Mouse (Mus musculus) megakaryocyte, adult 5-6 weeks (primary cell): ENCODE measurements around the gene Eef1b2. TPM values are rescaled to one million over a fixed set of nuclear protein-coding genes. Genes with fewer than 3 reads are reported as not detected.

Source experiments
- ATAC-seq: 2 replicates; pipeline ENCODE4 v1.8.0; 2016; ENCODE audit warnings: mild to moderate bottlenecking, inconsistent platforms; ENCODE audit not compliant: poor library complexity, severe bottlenecking
- total RNA-seq, 2 experiments: library from RNA; stranded (forward) in 1 of 2; stranded (reverse) in 1 of 2; fragments of 153-499, 151-499 nt in 1 of 2; fragments of 221-1000, 200-1000 nt in 1 of 2; gene quantifications; 2 replicates each; pipeline versions ENCODE4 v1.2.3 to v1.2.4; 2015 to 2017

Eef1b2 gene
- total RNA-seq, 2 experiments from 2014 or later: 903 to 1,756 TPM

DNA sequence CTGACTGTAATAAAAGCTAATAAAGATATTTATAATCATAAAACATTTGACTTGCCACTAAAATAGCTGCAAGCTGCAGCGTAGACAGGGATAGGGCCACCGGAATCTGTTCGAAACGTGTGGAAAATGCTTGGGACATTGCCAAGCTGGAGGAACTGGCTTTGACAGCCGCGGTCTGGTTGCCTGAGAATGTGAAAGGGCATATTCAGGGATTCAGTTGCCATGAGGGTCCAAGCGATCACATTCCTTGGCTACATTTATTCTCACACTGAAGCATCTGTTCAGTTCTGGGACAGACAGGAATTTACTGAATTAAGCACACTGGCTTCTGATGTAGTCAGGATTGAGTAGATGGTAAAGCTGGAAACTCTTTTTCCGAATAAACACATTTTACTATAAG, 14.2 kb downstream of the Eef1b2 start:
- ATAC-seq: no peak

GRCm38 (mm10) chr1:63192306-63193065, 15.9 kb downstream of the Eef1b2 start:
- no peak for ATAC-seq

DNA sequence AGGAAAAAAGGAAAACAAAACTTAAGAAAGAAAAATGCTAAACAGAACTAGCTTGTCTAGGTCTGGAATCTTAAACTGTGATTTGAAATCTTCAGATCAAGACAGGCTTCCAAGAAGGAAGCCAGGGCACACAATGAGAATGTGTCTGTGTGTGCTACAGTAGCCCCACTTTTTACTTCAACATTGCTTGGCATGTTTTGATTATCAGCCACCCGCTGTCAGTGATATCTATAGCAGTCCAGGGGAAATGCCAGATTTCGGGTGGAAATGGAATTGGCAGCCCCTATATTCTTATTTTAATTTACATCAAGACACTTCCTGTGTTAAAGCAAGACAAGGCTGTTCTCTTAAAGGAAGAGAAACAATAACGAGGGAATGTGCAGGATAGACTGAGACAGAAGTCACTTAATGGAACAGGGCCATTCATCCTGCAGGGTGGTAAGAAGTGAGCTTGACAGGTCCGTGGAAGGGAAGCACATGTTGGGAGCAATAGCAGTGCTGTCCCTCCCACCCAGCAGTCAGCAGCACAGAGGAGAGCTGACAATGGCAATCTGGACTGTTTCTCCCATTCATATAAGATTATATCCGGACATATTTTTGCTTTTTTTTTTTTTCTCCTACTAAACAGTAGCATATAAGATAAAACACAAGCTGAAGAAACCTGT, 19.4 kb downstream of the Eef1b2 start:
- ATAC-seq: no peak

- ATAC-seq: no peak
These were observed 22.8 kb downstream of the Eef1b2 start for GRCm38 (mm10) chr1:63199387-63199786.

DNA sequence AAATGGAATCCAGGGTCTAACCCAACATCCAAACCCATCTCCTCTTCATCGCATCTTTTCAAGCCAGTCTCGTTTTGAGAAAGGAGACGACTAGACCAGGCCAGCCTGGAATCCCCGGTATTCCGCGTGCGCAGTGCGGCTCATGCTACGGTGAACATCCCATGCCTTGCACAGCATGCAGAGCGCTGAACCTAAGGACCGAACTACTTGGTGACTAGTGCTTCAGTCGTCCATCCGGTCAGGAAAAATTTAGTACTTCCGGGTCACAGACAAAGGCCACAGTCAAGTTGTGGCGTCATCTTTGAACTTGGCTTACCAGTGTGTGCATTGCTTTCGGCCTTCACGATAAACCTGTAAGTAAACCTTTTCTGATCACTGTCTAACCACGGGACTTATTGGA, 23.7 kb downstream of the Eef1b2 start:
- ATAC-seq: no peak

DNA sequence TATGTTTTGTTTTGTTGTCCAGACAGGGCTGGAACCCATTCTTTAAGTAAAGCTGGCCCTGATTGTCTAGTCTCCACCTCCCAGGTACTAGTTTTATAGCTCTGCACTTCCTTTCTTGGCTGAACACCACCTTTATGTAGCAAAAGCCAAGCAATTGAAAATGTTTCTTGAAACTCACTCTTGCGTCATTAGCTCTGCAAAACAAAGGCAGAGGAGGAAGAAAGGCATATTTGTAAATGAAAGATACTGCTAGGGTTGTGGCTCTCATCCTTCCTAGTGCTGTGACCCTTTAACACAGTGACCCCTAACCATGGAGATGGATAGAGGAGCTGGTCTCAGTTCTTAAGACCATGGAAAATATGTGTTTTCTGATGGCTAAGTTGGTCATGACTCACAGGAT, 25.0 kb downstream of the Eef1b2 start:
- no peak for ATAC-seq

- ATAC-seq: no peak
These were observed 26.8 kb downstream of the Eef1b2 start for GRCm38 (mm10) chr1:63203471-63203870.

- ATAC-seq: no peak
These were observed 27.5 kb downstream of the Eef1b2 start for GRCm38 (mm10) chr1:63203950-63204659.

- no peak for ATAC-seq
These were observed 28.2 kb downstream of the Eef1b2 start for GRCm38 (mm10) chr1:63204660-63205394.

- ATAC-seq: no peak
These were observed 31.0 kb downstream of the Eef1b2 start for GRCm38 (mm10) chr1:63207607-63208006.

DNA sequence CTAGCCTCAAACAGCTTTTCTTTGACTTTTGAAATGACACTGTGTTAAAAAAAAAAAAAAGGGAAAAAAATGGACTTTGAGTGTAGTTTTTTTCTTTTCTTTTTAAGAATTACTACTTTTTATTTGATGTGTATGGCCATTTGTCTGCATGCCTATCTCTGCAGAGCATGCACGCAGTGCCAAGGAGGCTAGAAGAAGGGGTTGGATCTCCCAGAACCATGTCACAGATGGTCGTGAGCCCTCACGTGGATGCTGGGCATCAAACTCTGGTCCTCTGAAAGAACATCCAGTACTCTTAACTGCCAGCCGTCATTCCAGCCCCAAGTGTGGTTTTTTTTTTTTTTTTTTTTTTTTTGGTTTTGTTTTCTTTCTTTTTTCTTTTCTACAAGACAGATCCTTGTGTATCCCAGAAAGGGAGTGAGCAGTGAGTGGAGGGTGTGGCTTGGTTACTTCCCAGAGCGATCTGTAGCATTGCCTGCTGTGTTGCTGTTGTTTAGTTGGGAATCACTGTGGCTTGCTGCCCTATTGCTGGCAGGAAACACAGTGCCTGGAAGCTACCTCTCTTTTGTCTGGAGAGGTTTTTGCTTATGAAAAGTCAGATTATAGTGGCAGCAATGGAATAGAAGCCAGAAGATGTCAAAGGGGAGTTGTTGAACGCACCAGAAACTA, 33.4 kb downstream of the Eef1b2 start:
- no peak for ATAC-seq

- ATAC-seq: no peak
These were observed 37.0 kb downstream of the Eef1b2 start for GRCm38 (mm10) chr1:63213478-63214270.

GRCm38 (mm10) chr1:63214271-63214558, 37.6 kb downstream of the Eef1b2 start, which contains the start of gene Gpr1:
Gene Gpr1 (minus strand): TSS chr1:63214543.
- ATAC-seq: no peak

DNA sequence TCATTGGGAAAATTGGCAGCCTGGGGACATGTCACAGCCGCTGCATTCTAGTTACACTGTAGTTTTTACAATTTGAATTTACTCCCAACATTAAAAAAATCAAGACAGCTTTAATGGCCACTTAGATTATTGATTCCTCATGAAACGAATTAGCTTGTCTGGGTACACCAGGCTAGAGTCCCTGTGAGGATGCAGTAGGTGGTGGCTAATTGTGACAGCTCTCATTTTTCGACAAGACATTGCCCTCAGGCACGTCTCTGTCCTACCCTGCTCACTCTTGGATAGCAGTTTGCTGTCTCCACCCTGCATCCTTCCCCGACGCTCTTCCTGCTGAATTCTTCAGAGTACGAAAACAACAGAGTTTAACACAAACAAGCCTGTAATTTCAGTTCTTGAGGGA, 38.0 kb downstream of the Eef1b2 start:
- no peak for ATAC-seq

- no peak for ATAC-seq
These were observed 42.7 kb downstream of the Eef1b2 start for GRCm38 (mm10) chr1:63219277-63219676.

DNA sequence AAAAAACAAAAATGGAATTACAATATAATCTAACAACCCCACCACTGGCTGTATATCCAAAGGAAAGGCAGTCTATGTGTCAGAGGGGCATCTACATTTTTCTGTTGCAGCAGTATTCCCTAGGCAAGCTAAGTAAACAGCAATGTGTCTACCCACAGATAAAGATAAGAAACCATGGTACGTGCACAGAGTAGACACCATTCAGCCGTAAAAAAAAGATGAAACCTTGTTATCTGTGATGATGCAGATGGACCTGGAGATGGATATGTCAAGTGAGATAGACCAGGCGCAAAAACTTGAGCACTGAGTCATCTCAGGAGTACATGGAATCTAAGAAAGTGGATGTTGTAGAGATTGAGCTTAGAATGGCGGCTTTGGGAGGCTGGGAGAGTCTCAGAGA, 48.4 kb downstream of the Eef1b2 start:
- no peak for ATAC-seq

- no peak for ATAC-seq
These were observed 49.3 kb downstream of the Eef1b2 start for GRCm38 (mm10) chr1:63225890-63226289.

GRCm38 (mm10) chr1:63227241-63227640, 50.6 kb downstream of the Eef1b2 start:
- ATAC-seq: no peak
